Mouse (Mus musculus): ENCODE data around the gene Ddit4l. TPM values are rescaled to one million over a fixed set of nuclear protein-coding genes. Genes with fewer than 3 reads are reported as not detected.
"Not testable (repeated sequence)": the region's sequence is repeated elsewhere in the genome, so short reads cannot be mapped to it uniquely, and the experiment has no call there.

The Ddit4l gene
- total RNA-seq, 2 experiments from 2014 or later, result 19.7 to 25.6 TPM

DNA sequence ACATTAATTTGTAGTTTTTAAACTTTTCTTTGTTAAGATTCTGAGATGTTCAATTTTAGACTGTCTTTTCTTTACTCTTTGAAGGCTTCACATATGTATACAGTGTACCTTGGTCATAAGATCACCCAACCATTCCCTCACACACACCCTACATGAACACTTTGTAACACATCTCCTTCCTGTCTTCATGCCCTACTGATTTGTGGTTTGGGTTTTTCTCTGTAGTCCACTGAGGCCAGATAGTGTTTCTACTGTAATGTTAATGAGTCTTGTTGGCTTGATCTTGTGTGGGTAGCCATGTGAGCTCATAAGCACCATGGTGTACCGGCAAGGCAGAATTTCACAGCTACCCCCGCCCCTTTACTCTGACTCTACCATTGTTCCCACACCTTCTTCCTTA is 31.4 kb downstream of the Ddit4l start:
- no peak overlapping the region for H3K27ac ChIP-seq
- no peak overlapping the region for H3K4me3 ChIP-seq
- intact Hi-C loops (cut with DNase I), result no loop called here
- no peak for TF ChIP-seq CTCF (IDR thresholded peaks at IDR 0.05)
- no peak for DNase-seq (ENCODE audit: extremely low spot score in 1 of 2, low spot score in 2 of 2)

DNA sequence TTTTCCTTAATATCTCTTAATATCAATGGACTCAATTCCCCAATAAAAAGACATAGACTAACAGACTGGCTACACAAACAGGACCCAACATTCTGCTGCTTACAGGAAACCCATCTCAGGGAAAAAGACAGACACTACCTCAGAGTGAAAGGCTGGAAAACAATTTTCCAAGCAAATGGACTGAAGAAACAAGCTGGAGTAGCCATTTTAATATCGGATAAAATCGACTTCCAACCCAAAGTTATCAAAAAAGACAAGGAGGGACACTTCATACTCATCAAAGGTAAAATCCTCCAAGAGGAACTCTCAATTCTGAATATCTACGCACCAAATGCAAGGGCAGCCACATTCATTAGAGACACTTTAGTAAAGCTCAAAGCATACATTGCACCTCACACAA is 49.8 kb downstream of the Ddit4l start, which contains the start of gene Gm21962:
Gm21962 (plus strand) TSS at position 301 of the 400 bp plus-strand sequence.
- intact Hi-C loops (cut with DNase I); H3K27ac ChIP-seq; DNase-seq (ENCODE audit: extremely low spot score in 1 of 2, low spot score in 2 of 2); H3K4me3 ChIP-seq: not testable (repeated sequence)

Small RNA genes lying within 50 kb of the gene (microRNA-seq; reads per million reads assigned to microRNA genes)
- 0 reads per million in 2 experiments for gene Gm22468

Other genes starting within 250 kb of the Ddit4l start
- gene Gm21962, start 49.9 kb downstream of the Ddit4l start, total RNA-seq (2021), result not detected
- gene H2afz, start 242.9 kb downstream of the Ddit4l start, total RNA-seq (2021), result 100 to 1,000 TPM; 168 to 196 TPM
- 10 to 100 TPM; 44.5 to 47.6 TPM for gene Dnajb14, start 246.1 kb downstream of the Ddit4l start, total RNA-seq (2021)

Measured in left cerebral cortex, adult 2 months (tissue).